Mouse (Mus musculus) heart, adult 2 months (tissue): Measurements from ENCODE around the gene Adam22. TPM values are rescaled to one million over a fixed set of nuclear protein-coding genes. Genes with fewer than 3 reads are reported as not detected.

Experiments
- DNase-seq, 2 experiments: peaks; one replicate each; pipeline ENCODE4 v3.0.0; 2021
- H3K27ac ChIP-seq: fragments of 200-600 bp; 2 replicates; pipeline ENCODE4 v1.8.1; 2022
- H3K27me3 ChIP-seq: fragments of 200-500 bp; 2 replicates; pipeline ENCODE4 v1.6.1; 2012; ENCODE audit warnings: mild to moderate bottlenecking, low read length, inconsistent platforms, mixed read lengths; ENCODE audit not compliant: control insufficient read depth, insufficient read depth
- H3K36me3 ChIP-seq: fragments of 200-500 bp; 2 replicates; pipeline ENCODE4 v1.6.1; 2012; ENCODE audit warnings: low read length, inconsistent platforms; ENCODE audit not compliant: control insufficient read depth, insufficient read depth
- H3K4me1 ChIP-seq: fragments of 200-500 bp; 2 replicates; pipeline ENCODE4 v1.6.1; 2011; ENCODE audit warnings: low read length; ENCODE audit not compliant: control insufficient read depth, insufficient read depth
- H3K4me3 ChIP-seq: fragments of 200-600 bp; 2 replicates; pipeline ENCODE4 v1.8.1; 2022
- H3K79me2 ChIP-seq: fragments of 200-500 bp; replicated peaks from 2 replicates; pipeline ENCODE4 v1.6.1; 2012; ENCODE audit warnings: mild to moderate bottlenecking, inconsistent platforms, low read length, moderate library complexity, mixed read lengths; ENCODE audit not compliant: control insufficient read depth, insufficient read depth
- H3K9ac ChIP-seq: fragments of 200-500 bp; 2 replicates; pipeline ENCODE4 v1.6.1; 2012; ENCODE audit warnings: low read depth, mild to moderate bottlenecking, control low read depth, inconsistent platforms, low read length, mixed read lengths
- CTCF ChIP-seq: fragments of 200-600 bp; IDR thresholded peaks from 2 replicates; pipeline ENCODE4 v1.8.1; 2022; ENCODE audit warnings: antibody characterized with exemption, mild to moderate bottlenecking, moderate library complexity
- EP300 ChIP-seq: fragments of 200-500 bp; IDR thresholded peaks from 2 replicates; pipeline ENCODE4 v1.6.1; 2011; ENCODE audit warnings: low read depth, low read length, control low read depth; ENCODE audit not compliant: insufficient read depth
- POLR2A ChIP-seq: fragments of 200-500 bp; IDR thresholded peaks from 2 replicates; pipeline ENCODE4 v1.6.1; 2011; ENCODE audit warnings: mild to moderate bottlenecking, low read depth, low read length, control low read depth; ENCODE audit not compliant: insufficient read depth
- WGBS: fragments of 180-500 bp; shearing (Covaris S2); methylation state at CpG from one replicate; pipeline ENCODE4 v1.1.7; 2018; 5-methylcytosine and 5-hydroxymethylcytosine counted together
- intact Hi-C: fragments of 180-260 bp; cut with DNase I; formaldehyde crosslinking; loops from one replicate; pipeline ENCODE4 v1.15.1; 2025
- polyA plus RNA-seq: library from polyadenylated mRNA; depleted of rRNA; stranded (reverse); fragments of >200 nt; gene quantifications from 2 replicates; pipeline ENCODE4 v1.2.3, GENCODE M21; 2012
- total RNA-seq, 2 experiments: library from RNA; stranded (reverse); gene quantifications; 2 replicates each; pipeline ENCODE4 v1.2.3; 2021

The Adam22 gene
- total and polyA plus RNA-seq, 3 experiments, result 1.7 to 4.7 (median 3.6) TPM

GRCm38 (mm10) chr5:8111691-8112090, 256.3 kb downstream of the Adam22 start:
- no peaks in the 10 kb centered on the region for H3K36me3 ChIP-seq
- 96% methylated on average over 3 of the region's 3 CpGs for WGBS
- TF ChIP-seq CTCF (no peak), EP300 (no peak), POLR2A (no peak)
- DNase-seq, result no peak
- no peaks in the 10 kb centered on the region for H3K4me1 ChIP-seq
- H3K27ac ChIP-seq, result no peak overlapping the region
- intact Hi-C loops, result no loop called here
- H3K9ac ChIP-seq, result no peak overlapping the region
- no peaks in the 10 kb centered on the region for H3K27me3 ChIP-seq
- H3K79me2 ChIP-seq, result no peaks in the 10 kb centered on the region
- H3K4me3 ChIP-seq, result no peak overlapping the region

DNA sequence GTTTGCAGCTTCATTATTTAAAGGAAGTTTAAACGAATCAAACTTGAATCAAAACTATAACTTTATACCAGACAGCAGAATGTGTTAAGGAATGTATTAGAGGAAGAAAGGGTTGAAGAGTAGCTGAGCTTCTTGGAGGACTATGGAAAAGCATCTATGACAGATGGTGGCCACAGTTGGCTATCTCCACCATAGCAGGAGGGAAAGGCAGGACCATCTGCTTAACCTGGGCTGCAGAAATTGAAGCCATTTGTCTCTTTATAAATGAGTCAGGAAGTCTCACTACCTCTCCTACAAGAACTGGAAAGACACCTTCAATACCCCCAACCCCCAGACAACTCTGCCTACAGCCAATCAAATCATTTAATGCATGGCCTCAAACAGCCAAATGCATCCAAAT, 272.3 kb downstream of the Adam22 start:
- WGBS, result 88% methylated on average over 1 of the region's 1 CpGs
- no peak for DNase-seq
- Histone ChIP-seq H3K36me3 (no peaks in the 10 kb centered on the region), H3K9ac (no peak overlapping the region), H3K27me3 (no peaks in the 10 kb centered on the region), H3K27ac (no peak overlapping the region), H3K4me3 (no peak overlapping the region), H3K79me2 (no peaks in the 10 kb centered on the region), H3K4me1 (no peaks in the 10 kb centered on the region)
- intact Hi-C loops, result no loop called here
- no peak for TF ChIP-seq CTCF
- no peak for TF ChIP-seq POLR2A
- TF ChIP-seq EP300, result no peak

DNA sequence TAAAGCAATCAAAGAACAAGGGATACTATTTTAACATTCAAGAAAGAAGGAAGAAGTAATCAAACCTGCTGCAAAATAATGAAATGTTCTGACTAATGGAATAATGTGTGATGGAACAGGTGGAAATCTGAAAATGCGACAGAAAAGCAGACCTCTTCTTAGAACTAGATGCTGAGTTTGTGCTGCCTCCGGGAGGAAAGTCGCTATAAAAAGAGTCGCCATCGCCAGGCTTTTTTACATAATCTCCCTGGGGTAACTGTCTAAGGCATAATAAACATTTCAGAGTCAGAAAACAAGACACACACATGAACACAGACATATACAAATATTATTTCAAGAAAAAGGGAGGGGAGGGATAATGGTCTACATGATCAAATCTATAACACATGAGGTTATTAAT, 273.0 kb downstream of the Adam22 start:
- Histone ChIP-seq H3K4me3 (no peak overlapping the region), H3K27me3 (no peaks in the 10 kb centered on the region), H3K27ac (no peak overlapping the region), H3K4me1 (no peaks in the 10 kb centered on the region), H3K9ac (no peak overlapping the region), H3K36me3 (no peaks in the 10 kb centered on the region), H3K79me2 (no peaks in the 10 kb centered on the region)
- no peak for DNase-seq
- intact Hi-C loops, result no loop called here
- WGBS, result 80% methylated on average over 5 of the region's 5 CpGs
- TF ChIP-seq POLR2A (no peak), CTCF (no peak), EP300 (no peak)

DNA sequence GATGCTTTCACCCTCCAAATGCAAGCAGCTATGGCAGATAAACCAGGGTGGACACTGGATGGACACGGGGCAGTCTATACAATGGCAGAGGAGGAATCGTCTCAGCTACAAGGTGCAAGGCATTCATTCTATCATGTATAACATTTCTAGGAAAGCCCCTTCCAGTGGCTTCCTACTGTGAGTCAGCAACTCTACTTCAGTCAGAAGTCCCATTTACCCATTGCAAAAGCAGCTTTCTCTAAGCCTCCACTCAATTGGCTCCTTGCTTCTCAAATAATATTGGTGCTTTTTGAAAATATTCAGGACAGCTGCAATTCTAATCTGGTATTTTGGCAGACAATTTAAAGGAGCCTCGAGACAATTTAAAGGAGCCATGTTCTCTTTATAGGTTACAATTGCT, 279.8 kb downstream of the Adam22 start:
- no peaks in the 10 kb centered on the region for H3K27me3 ChIP-seq
- H3K36me3 ChIP-seq, result no peaks in the 10 kb centered on the region
- H3K79me2 ChIP-seq, result no peaks in the 10 kb centered on the region
- H3K9ac ChIP-seq, result no peak overlapping the region
- TF ChIP-seq CTCF (no peak), POLR2A (no peak), EP300 (no peak)
- no peak overlapping the region for H3K4me3 ChIP-seq
- intact Hi-C loops, result no loop called here
- no peaks in the 10 kb centered on the region for H3K4me1 ChIP-seq
- H3K27ac ChIP-seq, result no peak overlapping the region
- 72% methylated on average over 3 of the region's 3 CpGs for WGBS
- DNase-seq, result no peak

- Histone ChIP-seq H3K4me1 (no peaks in the 10 kb centered on the region), H3K79me2 (no peaks in the 10 kb centered on the region), H3K36me3 (no peaks in the 10 kb centered on the region), H3K27me3 (no peaks in the 10 kb centered on the region), H3K27ac (no peak overlapping the region), H3K4me3 (no peak overlapping the region), H3K9ac (no peak overlapping the region)
- DNase-seq, result no peak
- no peak for TF ChIP-seq EP300
- no peak for TF ChIP-seq POLR2A
- TF ChIP-seq CTCF, result no peak
- 88% methylated on average over 3 of the region's 3 CpGs for WGBS
- intact Hi-C loops, result no loop called here
These were observed 282.3 kb downstream of the Adam22 start for GRCm38 (mm10) chr5:8085661-8086060.

DNA sequence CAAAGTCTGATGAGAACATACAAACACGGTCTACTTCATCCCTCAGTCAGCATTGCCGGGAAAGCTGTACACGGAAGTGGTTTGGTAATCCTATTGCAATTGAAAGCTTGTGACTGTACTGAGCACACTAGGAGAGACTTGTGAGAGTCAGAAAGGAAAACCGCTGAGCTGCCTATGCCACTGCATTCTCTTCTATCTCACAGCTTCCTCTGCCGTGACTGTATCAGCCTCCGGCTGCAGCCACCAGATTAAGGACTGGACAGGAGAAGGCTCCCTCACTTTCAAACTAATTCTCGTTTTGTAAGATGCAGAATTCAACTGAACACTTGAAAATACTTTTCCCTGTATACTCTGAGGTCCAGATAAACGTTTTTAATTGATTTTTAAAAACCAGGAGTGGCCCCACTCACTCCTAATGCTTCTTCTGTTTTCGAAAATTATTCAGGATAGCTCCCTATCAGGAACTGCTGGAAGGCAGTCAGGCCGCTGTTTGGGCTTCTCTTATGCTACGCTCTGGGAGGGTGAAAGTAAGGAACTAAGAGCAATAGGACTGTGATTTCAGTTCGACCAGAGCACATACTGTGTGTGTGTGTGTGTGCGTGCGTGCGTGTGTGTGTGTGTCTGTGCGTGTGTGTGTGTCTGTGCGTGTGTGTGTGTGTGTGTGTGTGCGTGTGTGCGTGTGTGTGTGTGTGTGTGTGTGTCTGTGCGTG, 285.0 kb downstream of the Adam22 start:
- no peaks in the 10 kb centered on the region for H3K79me2 ChIP-seq
- TF ChIP-seq CTCF (no peak), POLR2A (no peak), EP300 (no peak)
- no peak for DNase-seq
- no peak overlapping the region for H3K9ac ChIP-seq
- no peaks in the 10 kb centered on the region for H3K36me3 ChIP-seq
- no peak overlapping the region for H3K27ac ChIP-seq
- 38% methylated on average over 20 of the region's 20 CpGs for WGBS
- no peaks in the 10 kb centered on the region for H3K27me3 ChIP-seq
- intact Hi-C loops, result no loop called here
- H3K4me3 ChIP-seq, result no peak overlapping the region
- no peaks in the 10 kb centered on the region for H3K4me1 ChIP-seq
